Mouse (Mus musculus) thymus, postnatal 10 days (tissue): Measurements from ENCODE around the gene Nr6a1.
A peak's percentile ranks its signal among the peaks of the same experiment; 100 is the strongest.

Experiments
- DNase-seq, 2 experiments: peaks; one replicate each; pipeline ENCODE4 v3.0.0; 2021; ENCODE audit warnings: low spot score in 2 of 2

Nr6a1 gene

DNA sequence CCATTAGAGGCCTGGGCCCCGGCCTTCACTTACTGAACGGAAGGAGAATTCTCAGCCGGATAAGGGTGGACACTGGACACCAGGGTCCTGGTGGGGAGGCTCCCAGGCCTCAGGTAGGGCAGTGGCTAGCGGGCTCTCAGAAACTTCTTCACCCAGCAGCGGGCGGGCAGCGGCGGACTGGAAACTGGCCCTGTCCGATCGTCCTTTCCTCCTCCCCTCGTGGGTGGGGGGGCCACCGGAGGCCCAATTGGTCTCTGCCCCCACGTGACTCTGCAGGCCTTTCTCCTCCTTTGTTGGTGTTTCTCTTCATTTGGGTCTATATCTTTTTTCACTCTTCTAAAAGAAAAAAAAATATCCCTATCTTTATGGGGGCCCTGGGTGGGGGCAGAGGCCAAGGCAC, 213.2 kb downstream of the Nr6a1 start, which contains the start of gene Nr5a1:
Gene Nr5a1, minus strand, starts transcription at position 219 of the 400 bp plus-strand sequence.
- DNase-seq: no peak

DNA sequence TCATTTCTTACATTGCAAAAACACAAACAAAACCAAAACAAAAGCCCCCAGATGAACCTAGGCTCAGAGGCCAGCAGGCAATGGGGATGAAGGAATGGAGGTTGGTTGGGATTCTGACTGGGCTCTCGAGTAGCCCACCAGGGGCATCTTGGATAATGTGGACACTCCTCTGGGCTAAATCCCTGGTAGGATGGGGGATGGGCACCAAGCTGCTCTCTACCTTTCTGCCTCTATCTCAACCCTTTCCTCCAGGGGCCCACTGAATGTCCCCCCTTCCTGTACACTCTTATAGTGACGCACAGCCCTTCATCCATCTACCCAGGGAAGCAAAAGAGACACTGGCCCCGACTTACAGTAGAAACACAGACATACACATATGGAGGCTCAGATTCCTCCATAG, 213.9 kb downstream of the Nr6a1 start:
- no peak for DNase-seq

GRCm38 (mm10) chr2:38712769-38713125, 214.7 kb downstream of the Nr6a1 start:
- DNase-seq: no peak

GRCm38 (mm10) chr2:38712076-38712768, 215.3 kb downstream of the Nr6a1 start:
- DNase-seq: no peak

DNA sequence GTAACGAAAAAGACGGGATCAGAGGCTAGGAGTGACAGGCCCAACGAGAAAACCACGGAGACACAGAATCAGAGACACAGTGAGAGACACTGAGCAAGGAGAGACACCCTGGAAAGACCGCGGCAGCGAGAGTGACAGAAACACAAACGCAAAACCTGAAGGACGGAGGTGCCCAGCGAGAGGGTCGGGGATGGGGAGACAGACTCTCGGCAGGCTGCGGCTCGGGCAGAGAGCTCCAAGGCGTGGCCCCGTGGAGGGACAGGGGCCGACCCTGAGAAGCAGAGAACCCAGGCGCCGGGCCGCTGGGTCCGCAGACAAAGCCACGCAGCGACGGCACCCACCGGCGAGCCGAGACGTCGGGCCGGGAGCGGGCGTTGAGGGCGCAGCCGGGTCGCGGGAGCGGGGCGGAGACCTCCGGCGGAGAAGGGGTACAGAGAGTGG, 216.0 kb downstream of the Nr6a1 start:
- DNase-seq: no peak

DNA sequence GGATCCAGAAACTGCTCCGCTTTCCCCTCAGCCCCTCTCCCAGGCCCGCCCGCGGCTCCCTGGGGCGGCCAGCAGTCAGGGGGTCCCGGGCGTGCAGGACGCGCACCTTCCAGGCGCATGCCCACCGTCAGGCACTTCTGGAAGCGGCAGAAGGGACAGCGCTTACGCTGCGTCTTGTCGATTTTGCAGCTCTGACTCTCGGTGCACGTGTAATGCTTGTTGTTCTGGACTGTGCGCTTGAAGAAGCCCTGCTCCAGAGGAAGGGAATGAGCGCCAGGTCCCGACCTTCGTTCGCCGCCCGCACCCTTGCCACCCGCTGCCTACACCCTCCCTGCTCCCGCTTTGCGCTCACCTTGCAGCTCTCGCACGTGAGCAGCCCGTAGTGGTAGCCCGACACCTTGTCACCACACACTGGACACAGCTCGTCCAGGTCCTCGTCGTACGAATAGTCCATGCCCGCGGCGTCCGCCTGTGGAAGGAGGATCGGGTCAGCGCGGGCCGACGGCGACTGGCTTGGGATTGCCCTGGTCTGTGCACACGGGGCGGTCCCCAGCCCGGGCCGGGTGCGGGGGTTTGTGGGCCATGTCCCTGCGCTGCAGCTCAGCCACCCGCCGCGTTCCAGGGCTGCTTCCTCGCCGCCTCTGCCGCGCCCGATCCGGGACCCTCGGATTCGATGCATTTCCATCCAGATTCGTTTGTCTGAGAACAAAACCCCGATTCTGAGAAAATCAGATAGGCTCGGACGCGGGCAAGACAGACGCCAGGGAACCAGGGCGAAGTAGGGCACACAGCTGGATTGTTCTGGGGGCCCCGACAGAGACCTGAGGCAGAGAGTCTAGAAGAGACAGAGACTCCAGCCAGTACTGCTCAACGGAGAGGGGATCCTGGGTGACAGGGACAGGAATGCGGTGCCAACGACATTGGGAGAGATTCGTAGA, 216.9 kb downstream of the Nr6a1 start:
- DNase-seq: no peak

- no peak for DNase-seq
Measured at GRCm38 (mm10) chr2:38708907-38709688, 218.4 kb downstream of the Nr6a1 start.

GRCm38 (mm10) chr2:38706661-38707060, 220.8 kb downstream of the Nr6a1 start:
- DNase-seq: no peak

DNA sequence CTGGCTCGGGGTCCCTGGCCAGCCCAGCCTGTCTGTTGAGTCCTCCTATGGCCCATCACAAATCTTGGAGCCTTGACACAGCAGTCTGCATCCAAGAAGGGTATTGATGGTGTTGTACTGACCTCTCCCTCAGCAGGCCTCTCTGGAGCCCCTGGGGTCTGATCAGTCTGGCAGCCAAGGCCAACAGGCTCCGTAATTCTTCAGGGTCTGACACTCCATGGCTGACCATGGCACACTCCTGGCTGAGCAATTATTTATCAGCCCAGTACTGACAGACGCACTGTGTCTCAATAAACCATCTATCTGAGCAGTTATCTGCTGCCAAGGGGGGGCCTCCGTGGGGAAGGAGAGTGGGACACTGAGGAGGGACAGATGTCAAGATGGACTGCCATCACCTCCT, 222.5 kb downstream of the Nr6a1 start:
- no peak for DNase-seq

DNA sequence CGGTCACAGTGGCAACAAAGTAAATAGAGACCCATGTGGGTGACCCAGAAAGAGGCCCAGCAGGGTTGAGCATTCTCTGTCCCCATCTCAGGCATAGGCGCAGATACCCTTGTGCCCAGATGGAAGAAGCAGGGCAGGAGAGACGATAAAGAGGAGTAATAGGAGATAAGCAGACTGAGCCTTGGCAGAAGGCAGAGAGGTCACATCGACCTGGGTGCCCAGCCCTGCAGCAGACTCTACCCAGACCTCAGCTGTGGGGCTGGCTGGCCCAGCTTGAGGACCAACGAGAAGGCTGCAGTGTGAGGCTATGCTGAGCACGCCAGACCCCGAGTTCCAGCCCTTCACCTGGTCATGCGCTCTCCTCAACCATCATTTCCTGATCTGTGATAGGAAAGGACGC, 223.2 kb downstream of the Nr6a1 start:
- no peak for DNase-seq

- no peak for DNase-seq
Measured at GRCm38 (mm10) chr2:38700177-38700576, 227.3 kb downstream of the Nr6a1 start.

GRCm38 (mm10) chr2:38698623-38699022, 228.9 kb downstream of the Nr6a1 start:
- DNase-seq: no peak

- DNase-seq: no peak
Measured at GRCm38 (mm10) chr2:38697128-38698120, 230.1 kb downstream of the Nr6a1 start.

DNA sequence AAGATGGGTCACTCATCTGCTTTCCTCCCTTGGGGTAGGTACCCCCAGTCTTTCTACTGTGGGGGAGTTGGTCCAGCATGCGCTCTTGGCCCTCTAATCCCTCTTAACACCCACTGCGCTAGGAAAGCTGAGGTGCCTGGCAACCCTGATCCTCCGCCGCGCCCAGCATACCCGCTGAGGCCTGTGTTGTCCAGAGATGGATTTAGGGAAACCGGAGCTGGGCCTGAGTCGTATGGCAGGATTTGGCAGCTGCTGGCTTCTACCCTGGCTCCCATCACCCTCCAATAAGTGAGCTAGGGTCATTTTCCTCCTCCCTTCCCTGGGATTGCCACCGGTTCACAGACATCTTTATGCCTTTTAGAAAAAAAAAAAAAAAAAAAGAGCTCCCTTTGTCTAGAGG, 231.7 kb downstream of the Nr6a1 start:
- DNase-seq: no peak

GRCm38 (mm10) chr2:38691542-38691941, 235.9 kb downstream of the Nr6a1 start:
- peak in 1 of 2 experiments; percentile 51 for DNase-seq

- DNase-seq: no peak
Measured at GRCm38 (mm10) chr2:38689881-38690280, 237.6 kb downstream of the Nr6a1 start.

GRCm38 (mm10) chr2:38688791-38689520, 238.5 kb downstream of the Nr6a1 start:
- peak; percentile 22 to 58 for DNase-seq

GRCm38 (mm10) chr2:38685746-38686145, 241.7 kb downstream of the Nr6a1 start:
- no peak for DNase-seq

GRCm38 (mm10) chr2:38683083-38683482, 244.4 kb downstream of the Nr6a1 start:
- no peak for DNase-seq

DNA sequence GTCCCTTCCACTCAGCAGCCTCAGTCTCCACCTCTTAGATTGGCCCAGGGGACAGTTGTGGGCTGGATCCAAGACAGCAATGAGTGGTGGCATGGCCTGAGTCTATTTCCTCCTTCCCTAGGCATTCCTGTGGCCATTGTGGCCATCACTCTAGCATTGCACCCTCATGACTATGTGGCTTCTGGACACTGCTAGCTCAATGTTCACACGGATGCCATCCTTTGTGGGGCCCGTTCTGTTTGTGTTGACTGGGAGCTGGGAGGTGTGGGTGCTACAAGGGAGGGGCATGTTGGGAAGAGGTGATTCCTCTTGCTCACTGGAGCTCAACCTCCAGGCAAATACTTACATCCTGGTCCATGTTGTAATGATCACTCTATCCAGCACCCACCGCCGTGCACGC, 245.3 kb downstream of the Nr6a1 start:
- no peak for DNase-seq
